Mouse (Mus musculus) liver, embryonic 11.5 days (tissue): ENCODE measurements around the gene Foxi1. TPM values are rescaled to one million over a fixed set of nuclear protein-coding genes. Genes with fewer than 3 reads are reported as not detected.

ENCODE experiments used
- ATAC-seq: fragments of 200-750 bp; cut with Nextera tagmentation; replicated peaks from 2 replicates; pipeline ENCODE4 v1.8.0; 2017; ENCODE audit warnings: moderate number of reproducible peaks, mild to moderate bottlenecking, moderate TSS enrichment, moderate library complexity; ENCODE audit not compliant: low FRiP score
- DNase-seq: peaks from one replicate; pipeline ENCODE4 v3.0.0-alpha.2; 2017; ENCODE audit warnings: low spot score
- H3K27ac ChIP-seq: fragments of 300-500 bp; sonication (generic); 2 replicates; pipeline ENCODE4 v1.5.1; 2014; ENCODE audit warnings: mild to moderate bottlenecking, low read depth, low read length, control low read depth
- H3K27me3 ChIP-seq: fragments of 300-500 bp; sonication (generic); replicated peaks from 2 replicates; pipeline ENCODE4 v1.6.1; 2014; ENCODE audit warnings: low read length, mixed read lengths; ENCODE audit not compliant: control insufficient read depth, insufficient read depth
- H3K36me3 ChIP-seq: fragments of 300-500 bp; sonication (generic); 2 replicates; pipeline ENCODE4 v1.6.1; 2014; ENCODE audit warnings: mild to moderate bottlenecking, low read length, moderate library complexity, mixed read lengths; ENCODE audit not compliant: control insufficient read depth, insufficient read depth
- H3K4me1 ChIP-seq: fragments of 300-500 bp; sonication (generic); replicated peaks from 2 replicates; pipeline ENCODE4 v1.6.1; 2014; ENCODE audit warnings: low read length, mixed read lengths; ENCODE audit not compliant: control insufficient read depth, insufficient read depth
- H3K4me2 ChIP-seq: fragments of 300-500 bp; sonication (generic); 2 replicates; pipeline ENCODE4 v1.6.1; 2014; ENCODE audit warnings: mild to moderate bottlenecking, control low read depth, moderate library complexity
- H3K4me3 ChIP-seq: fragments of 300-500 bp; sonication (generic); 2 replicates; pipeline ENCODE4 v1.5.1; 2014; ENCODE audit warnings: low read depth, low read length, control low read depth
- H3K9ac ChIP-seq: fragments of 300-500 bp; sonication (generic); 2 replicates; pipeline ENCODE4 v1.6.1; 2014; ENCODE audit warnings: low read depth, low read length, control low read depth
- H3K9me3 ChIP-seq: fragments of 300-500 bp; sonication (generic); 2 replicates; pipeline ENCODE4 v1.6.1; 2016; ENCODE audit warnings: low read length, inconsistent platforms, mixed read lengths; ENCODE audit not compliant: control insufficient read depth
- WGBS: fragments of 180-500 bp; shearing (Covaris S2); extraction: QIAGEN DNeasy Blood & Tissue Kit; methylation state at CpG from one replicate; pipeline ENCODE4 v1.1.7; 2014; 5-methylcytosine and 5-hydroxymethylcytosine counted together
- polyA plus RNA-seq: library from polyadenylated mRNA; unstranded; fragments of >200 nt; fragmentation: Nextera tagmentation; extraction: Ambion mirVana; gene quantifications from 2 replicates; pipeline ENCODE4 v1.2.1, GENCODE M21; 2014

Gene Foxi1
- polyA plus RNA-seq, 1 experiment from 2014 or later: not detected

GRCm38 (mm10) chr11:34212853-34213252 is 5.0 kb upstream of the Foxi1 start:
- WGBS: 19% methylated on average over 5 of the region's 5 CpGs

GRCm38 (mm10) chr11:34202769-34203168 is 5.1 kb downstream of the Foxi1 start:
- Histone ChIP-seq H3K9me3 (no peaks in the 10 kb centered on the region), H3K4me1 (no peaks in the 10 kb centered on the region), H3K27me3 (no peaks in the 10 kb centered on the region; the same call in 1 of the 2 replicates), H3K9ac (no peak overlapping the region), H3K27ac (no peak overlapping the region), H3K4me3 (no peak overlapping the region), H3K4me2 (no peak overlapping the region), H3K36me3 (no peaks in the 10 kb centered on the region)
- 47% methylated on average over 1 of the region's 1 CpGs for WGBS
- DNase-seq: no peak
- ATAC-seq: no peak

More at GRCm38 (mm10) chr11:34212853-34213252, 5.0 kb upstream of the Foxi1 start:
- Histone ChIP-seq H3K9ac (no peak overlapping the region), H3K4me2 (no peak overlapping the region), H3K27ac (no peak overlapping the region), H3K9me3 (no peaks in the 10 kb centered on the region), H3K4me3 (no peak overlapping the region), H3K4me1 (no peaks in the 10 kb centered on the region), H3K27me3 (no peaks in the 10 kb centered on the region), H3K36me3 (no peaks in the 10 kb centered on the region)
- ATAC-seq (no peak), DNase-seq (no peak)

GRCm38 (mm10) chr11:34195142-34195541 is 12.7 kb downstream of the Foxi1 start:
- no peak for ATAC-seq
- Histone ChIP-seq H3K27me3 (no peaks in the 10 kb centered on the region; the same call in 1 of the 2 replicates), H3K4me1 (no peaks in the 10 kb centered on the region), H3K4me2 (no peak overlapping the region), H3K9ac (no peak overlapping the region), H3K9me3 (no peaks in the 10 kb centered on the region), H3K36me3 (no peaks in the 10 kb centered on the region), H3K4me3 (no peak overlapping the region), H3K27ac (no peak overlapping the region)
- DNase-seq: no peak
- WGBS: 87% methylated on average over 3 of the region's 3 CpGs

DNA sequence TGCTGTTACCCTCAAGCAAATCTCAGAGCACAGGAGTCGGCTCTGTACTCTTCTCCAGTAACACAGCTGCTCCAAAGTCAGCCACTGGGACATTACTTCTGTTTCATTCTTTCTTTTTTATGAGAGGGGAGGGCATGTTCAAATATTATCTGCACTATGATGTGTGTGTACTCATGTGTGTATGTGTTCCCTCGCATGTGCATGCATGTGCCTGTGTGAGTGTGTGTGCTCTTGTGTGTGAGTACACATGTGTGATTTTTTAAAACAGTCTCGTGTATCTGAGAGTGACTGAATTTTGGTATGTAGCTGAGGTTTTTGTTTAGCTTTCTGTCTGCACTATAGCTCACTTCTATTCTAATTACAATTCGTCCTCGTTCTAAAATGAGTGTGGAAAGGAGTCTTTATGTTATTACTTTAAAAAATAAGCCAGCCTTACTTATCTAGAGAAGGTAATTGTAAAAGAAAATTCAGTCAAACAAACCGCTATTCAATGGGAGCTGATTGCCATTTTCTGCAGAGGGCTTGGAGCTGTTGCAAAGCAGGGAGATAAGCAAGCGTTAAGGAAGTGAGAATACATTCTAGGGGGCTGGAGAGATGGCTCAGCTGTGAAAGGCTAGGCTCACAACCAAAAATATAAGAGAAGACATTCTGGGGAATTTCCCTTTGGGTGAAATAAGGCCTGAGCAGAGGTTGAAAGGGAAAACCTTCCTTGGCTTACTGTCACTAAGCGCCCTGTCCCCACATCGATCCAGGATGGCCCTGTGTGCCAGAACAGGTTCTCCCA is 13.5 kb downstream of the Foxi1 start:
- no peak for DNase-seq
- no peak overlapping the region for H3K9ac ChIP-seq
- whole genome bisulfite sequencing: 54% methylated on average over 9 of the region's 9 CpGs
- H3K27me3 ChIP-seq: no peaks in the 10 kb centered on the region; the same call in 1 of the 2 replicates
- ATAC-seq: no peak
- H3K9me3 ChIP-seq: no peaks in the 10 kb centered on the region
- H3K36me3 ChIP-seq: no peaks in the 10 kb centered on the region
- no peaks in the 10 kb centered on the region for H3K4me1 ChIP-seq
- no peak overlapping the region for H3K4me3 ChIP-seq
- H3K4me2 ChIP-seq: no peak overlapping the region
- no peak overlapping the region for H3K27ac ChIP-seq

DNA sequence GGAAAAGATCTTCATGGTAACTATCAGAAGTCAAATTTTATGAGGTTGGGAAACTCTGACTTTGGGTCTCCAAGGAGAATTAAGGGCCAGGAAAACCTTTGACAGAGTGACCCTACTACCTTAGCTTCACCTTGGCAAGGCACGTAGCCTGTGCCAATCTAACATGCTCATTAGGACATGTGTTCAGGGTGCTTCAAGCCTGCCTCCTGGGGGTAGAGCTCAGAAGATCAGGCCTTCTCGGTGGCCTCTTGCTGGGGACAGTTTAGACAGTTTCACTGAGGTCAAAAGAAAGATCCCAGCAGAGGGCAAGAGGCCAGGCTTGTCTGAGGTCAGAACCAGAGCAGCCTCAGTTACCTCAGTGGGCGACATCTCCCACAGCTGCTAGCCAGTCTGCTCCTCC is 14.2 kb downstream of the Foxi1 start:
- Histone ChIP-seq H3K4me2 (no peak overlapping the region), H3K36me3 (no peaks in the 10 kb centered on the region), H3K27ac (no peak overlapping the region), H3K4me3 (no peak overlapping the region), H3K4me1 (no peaks in the 10 kb centered on the region), H3K27me3 (no peaks in the 10 kb centered on the region; the same call in 1 of the 2 replicates), H3K9ac (no peak overlapping the region), H3K9me3 (no peaks in the 10 kb centered on the region)
- WGBS: 48% methylated on average over 3 of the region's 3 CpGs
- ATAC-seq (no peak), DNase-seq (no peak)

- Histone ChIP-seq H3K27me3 (no peaks in the 10 kb centered on the region), H3K4me1 (no peaks in the 10 kb centered on the region), H3K9me3 (no peaks in the 10 kb centered on the region), H3K36me3 (no peaks in the 10 kb centered on the region), H3K27ac (no peak overlapping the region), H3K4me3 (no peak overlapping the region), H3K9ac (no peak overlapping the region), H3K4me2 (no peak overlapping the region)
- DNase-seq (no peak), ATAC-seq (no peak)
- WGBS: 68% methylated on average over 2 of the region's 2 CpGs
Observed at GRCm38 (mm10) chr11:34184266-34184665, 23.6 kb downstream of the Foxi1 start.

DNA sequence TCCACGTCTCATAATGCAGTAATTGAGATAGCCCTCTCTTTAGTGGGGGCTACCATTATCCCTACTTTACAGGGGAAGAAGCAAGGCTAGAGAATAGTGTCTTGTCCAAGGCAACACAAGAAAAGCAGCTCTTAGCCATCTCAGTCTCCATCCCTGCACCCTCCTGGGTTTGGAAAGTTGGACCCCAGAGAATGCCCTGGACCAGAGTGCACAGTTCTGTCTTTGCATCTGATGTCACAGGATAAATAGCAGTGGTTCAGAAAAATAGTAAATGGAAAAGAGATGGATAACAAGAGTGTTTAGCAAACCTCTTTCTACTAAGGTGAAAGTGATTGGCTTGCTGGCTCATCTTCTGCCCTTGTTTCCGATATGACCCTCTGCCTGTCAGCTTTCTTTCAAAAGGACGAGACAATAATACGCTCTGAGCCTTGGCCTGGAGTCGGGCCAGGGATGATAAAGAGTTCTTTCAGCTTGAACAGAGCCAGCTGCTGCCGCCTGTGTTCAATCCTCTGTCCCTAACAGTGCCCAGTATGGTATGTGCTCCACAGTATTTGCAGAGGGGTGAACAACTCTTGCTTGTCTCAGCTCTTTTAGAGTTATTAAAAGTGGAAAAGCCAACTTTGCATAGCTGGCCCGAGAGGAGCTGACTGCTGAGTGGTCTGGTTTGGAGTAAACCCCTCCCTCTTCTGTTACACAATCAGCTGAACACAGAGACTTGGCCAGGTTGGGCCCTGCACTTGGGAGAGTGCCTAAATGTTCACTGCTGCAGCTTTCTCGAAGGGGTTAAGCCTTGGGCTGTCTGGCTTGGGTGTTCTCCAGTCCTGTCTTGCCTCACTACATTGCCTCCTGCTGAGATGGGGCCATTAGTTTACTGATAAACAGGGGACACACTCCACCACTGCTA is 26.4 kb downstream of the Foxi1 start:
- no peak overlapping the region for H3K9ac ChIP-seq
- 50% methylated on average over 8 of the region's 8 CpGs for WGBS
- no peaks in the 10 kb centered on the region for H3K9me3 ChIP-seq
- no peak for ATAC-seq
- no peak overlapping the region for H3K27ac ChIP-seq
- no peaks in the 10 kb centered on the region for H3K36me3 ChIP-seq
- H3K4me1 ChIP-seq: no peaks in the 10 kb centered on the region
- DNase-seq: no peak
- H3K4me2 ChIP-seq: no peak overlapping the region
- no peak overlapping the region for H3K4me3 ChIP-seq
- no peaks in the 10 kb centered on the region for H3K27me3 ChIP-seq

DNA sequence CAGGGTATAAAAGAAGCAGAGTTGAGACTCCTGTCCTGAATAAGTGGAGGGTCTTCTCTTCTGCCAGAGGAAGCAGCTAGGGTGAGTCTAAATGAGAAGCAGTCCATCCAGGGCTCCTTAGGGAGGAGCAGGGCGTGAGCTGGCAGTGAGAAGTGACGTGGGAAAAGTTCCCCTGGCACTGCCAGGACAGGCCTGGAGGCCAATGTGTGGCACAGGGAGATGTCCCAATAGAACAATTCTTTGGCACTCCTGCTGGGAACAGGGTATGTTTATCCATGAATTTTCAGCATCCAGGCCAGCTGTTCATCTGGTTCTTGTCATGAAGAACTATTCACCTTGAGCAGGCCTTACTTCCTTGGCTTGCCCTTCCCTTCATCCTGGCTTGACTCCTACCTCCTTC is 29.1 kb downstream of the Foxi1 start:
- DNase-seq: no peak
- no peak overlapping the region for H3K4me3 ChIP-seq
- no peak for ATAC-seq
- H3K27ac ChIP-seq: no peak overlapping the region
- no peaks in the 10 kb centered on the region for H3K9me3 ChIP-seq
- no peak overlapping the region for H3K9ac ChIP-seq
- H3K4me2 ChIP-seq: no peak overlapping the region
- no peaks in the 10 kb centered on the region for H3K36me3 ChIP-seq
- 73% methylated on average over 2 of the region's 2 CpGs for WGBS
- no peaks in the 10 kb centered on the region for H3K27me3 ChIP-seq
- H3K4me1 ChIP-seq: no peaks in the 10 kb centered on the region
